Comparison of ENCODE assay signal across 8 mouse cellular contexts in genomic region chr9:119322289-119323259, GRCm38 (mm10). TPM values are rescaled to one million over a fixed set of nuclear protein-coding genes. Genes with fewer than 3 reads are reported as not detected.
A peak's percentile ranks its signal among the peaks of the same experiment; 100 is the strongest.
DNase-seq lines count a peak whose midpoint lies in the region; ATAC-seq and TF ChIP-seq lines count a peak whose summit lies in the region.

Oxsr1 (minus strand) TSS chr9:119322427.

- peak within 1 kb of the TSS; percentile 99 for H3K27ac ChIP-seq in ES-Bruce4 (ENCODE audit: insufficient read depth, low read length)
- peak within 1 kb of the TSS; percentile 90 for H3K27ac ChIP-seq in forebrain, embryonic 13.5 days
- peak within 1 kb of the TSS; percentile 96 for H3K27ac ChIP-seq in liver, postnatal 0 days (ENCODE audit: low read depth)
- H3K27ac ChIP-seq in neural tube, embryonic 14.5 days (ENCODE audit: low read depth, low read length): peak within 1 kb of the TSS; percentile 93

- no peaks in the 10 kb centered on the region for H3K27me3 ChIP-seq in ES-Bruce4 (ENCODE audit: control insufficient read depth, insufficient read depth, low read length, poor library complexity, severe bottlenecking)
- H3K27me3 ChIP-seq in forebrain, embryonic 13.5 days: no peaks in the 10 kb centered on the region
- no peaks in the 10 kb centered on the region for H3K27me3 ChIP-seq in liver, postnatal 0 days (ENCODE audit: insufficient read depth, low read length)
- peaks cover 4% of the 10 kb centered on the region; the same call in 1 of the 2 replicates for H3K27me3 ChIP-seq in neural tube, embryonic 14.5 days (ENCODE audit: control insufficient read depth, insufficient read depth, low read length)

- peak within 1 kb of the TSS; percentile 98 for H3K4me3 ChIP-seq in ES-Bruce4 (ENCODE audit: low read depth, low read length)
- H3K4me3 ChIP-seq in forebrain, embryonic 13.5 days: peak within 1 kb of the TSS; percentile 94
- peak within 1 kb of the TSS; percentile 82 for H3K4me3 ChIP-seq in liver, postnatal 0 days (ENCODE audit: low read depth, low read length)
- H3K4me3 ChIP-seq in neural tube, embryonic 14.5 days (ENCODE audit: low read depth, low read length): peak within 1 kb of the TSS; percentile 83

- peak; percentile 74 for TF ChIP-seq POLR2A in ES-Bruce4 (IDR thresholded peaks at IDR 0.05; ENCODE audit: insufficient read depth, low read length)

- H3K9ac ChIP-seq in ES-Bruce4 (ENCODE audit: low read depth, poor library complexity, severe bottlenecking): peak within 1 kb of the TSS; percentile 90
- H3K9ac ChIP-seq in forebrain, embryonic 13.5 days: peak within 1 kb of the TSS; percentile 90
- peak within 1 kb of the TSS; percentile 84 for H3K9ac ChIP-seq in liver, postnatal 0 days (replicated peaks)
- H3K9ac ChIP-seq in neural tube, embryonic 14.5 days (replicated peaks; ENCODE audit: low read depth, low read length): peak within 1 kb of the TSS; percentile 72

- WGBS in forebrain, embryonic 13.5 days: under 1% methylated on average over 74 of the region's 76 CpGs
- under 1% methylated on average over 76 of the region's 76 CpGs for WGBS in large intestine, adult 2 months
- WGBS in liver, postnatal 0 days (ENCODE audit: insufficient replicate concordance): under 1% methylated on average over 74 of the region's 76 CpGs
- WGBS in neural tube, embryonic 14.5 days: under 1% methylated on average over 72 of the region's 76 CpGs

- no peaks in the 10 kb centered on the region for H3K9me3 ChIP-seq in ES-Bruce4 (replicated peaks; ENCODE audit: control insufficient read depth, insufficient read depth, low read length, poor library complexity, severe bottlenecking)
- no peaks in the 10 kb centered on the region for H3K9me3 ChIP-seq in forebrain, embryonic 13.5 days (replicated peaks)
- H3K9me3 ChIP-seq in liver, postnatal 0 days (ENCODE audit: low read length): no peaks in the 10 kb centered on the region
- no peaks in the 10 kb centered on the region for H3K9me3 ChIP-seq in neural tube, embryonic 14.5 days (ENCODE audit: control insufficient read depth, low read length)

- peak within 1 kb of the TSS; percentile 99 for H3K4me2 ChIP-seq in forebrain, embryonic 13.5 days
- peak within 1 kb of the TSS; percentile 97 for H3K4me2 ChIP-seq in liver, postnatal 0 days (ENCODE audit: low read depth, low read length)
- peak within 1 kb of the TSS; percentile 84 for H3K4me2 ChIP-seq in neural tube, embryonic 14.5 days (ENCODE audit: low read depth, low read length)

- peaks cover 2% of the 10 kb centered on the region; the same call in 1 of the 2 replicates for H3K36me3 ChIP-seq in ES-Bruce4 (ENCODE audit: control insufficient read depth, insufficient read depth, low read length, poor library complexity, severe bottlenecking)
- H3K36me3 ChIP-seq in forebrain, embryonic 13.5 days (ENCODE audit: poor library complexity, severe bottlenecking): no peaks in the 10 kb centered on the region
- H3K36me3 ChIP-seq in liver, postnatal 0 days (replicated peaks; ENCODE audit: insufficient read depth, low read length): peaks cover under 1% of the 10 kb centered on the region; the same call in 1 of the 2 replicates
- no peaks in the 10 kb centered on the region for H3K36me3 ChIP-seq in neural tube, embryonic 14.5 days (ENCODE audit: control insufficient read depth, insufficient read depth, low read length)

- peak; percentile 100 for DNase-seq in heart, postnatal 10 days
- peak; percentile 99 for DNase-seq in large intestine, adult 2 months (ENCODE audit: low read depth, low spot score)
- peak; percentile 99 for DNase-seq in liver, postnatal 0 days
- DNase-seq in testis, postnatal 10 days (ENCODE audit: low spot score): peak; percentile 97

- no peak for TF ChIP-seq EP300 in ES-Bruce4 (IDR thresholded peaks at IDR 0.05; ENCODE audit: insufficient read depth, low read depth, low read length)
- peak; percentile 56 for TF ChIP-seq EP300 in liver, postnatal 0 days (IDR thresholded peaks at IDR 0.05; ENCODE audit: low read depth)

- intact Hi-C loops in heart, postnatal 10 days (cut with DNase I): loop anchor here (2.0 kb wide), 1 partner anchor 18 kb away; the partner anchor contains the start of gene Myd88

- ATAC-seq in cerebellum, adult (ENCODE audit: insufficient number of reproducible peaks, low FRiP score, low TSS enrichment): peak; percentile 97
- peak; percentile 98 for ATAC-seq in forebrain, embryonic 13.5 days
- ATAC-seq in liver, postnatal 0 days: peak; percentile 94
- peak; percentile 98 for ATAC-seq in neural tube, embryonic 14.5 days (ENCODE audit: low read depth)

- TF ChIP-seq CTCF in ES-Bruce4 (IDR thresholded peaks at IDR 0.05; ENCODE audit: low read depth, low read length): peak; percentile 22
- TF ChIP-seq CTCF in liver, postnatal 0 days (IDR thresholded peaks at IDR 0.05; ENCODE audit: low read depth): peak; percentile 67

- no peaks in the 10 kb centered on the region for H3K4me1 ChIP-seq in ES-Bruce4 (ENCODE audit: control insufficient read depth, insufficient read depth, low read length)
- H3K4me1 ChIP-seq in forebrain, embryonic 13.5 days: peaks cover 29% of the 10 kb centered on the region
- H3K4me1 ChIP-seq in liver, postnatal 0 days (ENCODE audit: insufficient read depth): peaks cover 13% of the 10 kb centered on the region
- peaks cover 11% of the 10 kb centered on the region; the same call in 1 of the 2 replicates for H3K4me1 ChIP-seq in neural tube, embryonic 14.5 days (ENCODE audit: control insufficient read depth, insufficient read depth, low read length)

RNA-seq across cellular contexts. Expression of gene Oxsr1, which starts in this region (rescaled TPM):
- 85.3 and 86.3 TPM in 2 replicates for polyA plus RNA-seq in ES-Bruce4 (2011; ENCODE audit: insufficient read depth, insufficient read length, low read depth, missing spikeins)
- polyA plus RNA-seq in forebrain, embryonic 13.5 days (2015; fragmentation: Nextera tagmentation; extraction: Ambion mirVana): 12.9 and 13.0 TPM in 2 replicates
- 10 to 100 TPM; 37.6 to 37.9 TPM for total RNA-seq in heart, postnatal 10 days (2021)
- 14.2 and 18.4 TPM in 2 replicates for polyA plus RNA-seq in large intestine, adult 2 months (2012; rRNA removed)
- polyA plus RNA-seq in liver, postnatal 0 days (2015; fragmentation: Nextera tagmentation; extraction: Ambion mirVana): 3.8 and 4.1 TPM in 2 replicates
- 16.2 and 17.0 TPM in 2 replicates for polyA plus RNA-seq in neural tube, embryonic 14.5 days (2014; fragmentation: Nextera tagmentation; extraction: Ambion mirVana)

Comparison
In these comparisons a context has a peak if more than half of its experiments do, and no peak if none do; other contexts are left out.
1. Peak in every context shown above with its lines: DNase-seq, ATAC-seq, H3K4me3 ChIP-seq and H3K27ac ChIP-seq.